Mouse (Mus musculus): ENCODE measurements around the gene Flad1. TPM values are rescaled to one million over a fixed set of nuclear protein-coding genes. Genes with fewer than 3 reads are reported as not detected.
"Not testable (repeated sequence)": the region's sequence is repeated elsewhere in the genome, so short reads cannot be mapped to it uniquely, and the experiment has no call there.

Gene Flad1
- total RNA-seq, 1 experiment from 2014 or later = 12.0 TPM

DNA sequence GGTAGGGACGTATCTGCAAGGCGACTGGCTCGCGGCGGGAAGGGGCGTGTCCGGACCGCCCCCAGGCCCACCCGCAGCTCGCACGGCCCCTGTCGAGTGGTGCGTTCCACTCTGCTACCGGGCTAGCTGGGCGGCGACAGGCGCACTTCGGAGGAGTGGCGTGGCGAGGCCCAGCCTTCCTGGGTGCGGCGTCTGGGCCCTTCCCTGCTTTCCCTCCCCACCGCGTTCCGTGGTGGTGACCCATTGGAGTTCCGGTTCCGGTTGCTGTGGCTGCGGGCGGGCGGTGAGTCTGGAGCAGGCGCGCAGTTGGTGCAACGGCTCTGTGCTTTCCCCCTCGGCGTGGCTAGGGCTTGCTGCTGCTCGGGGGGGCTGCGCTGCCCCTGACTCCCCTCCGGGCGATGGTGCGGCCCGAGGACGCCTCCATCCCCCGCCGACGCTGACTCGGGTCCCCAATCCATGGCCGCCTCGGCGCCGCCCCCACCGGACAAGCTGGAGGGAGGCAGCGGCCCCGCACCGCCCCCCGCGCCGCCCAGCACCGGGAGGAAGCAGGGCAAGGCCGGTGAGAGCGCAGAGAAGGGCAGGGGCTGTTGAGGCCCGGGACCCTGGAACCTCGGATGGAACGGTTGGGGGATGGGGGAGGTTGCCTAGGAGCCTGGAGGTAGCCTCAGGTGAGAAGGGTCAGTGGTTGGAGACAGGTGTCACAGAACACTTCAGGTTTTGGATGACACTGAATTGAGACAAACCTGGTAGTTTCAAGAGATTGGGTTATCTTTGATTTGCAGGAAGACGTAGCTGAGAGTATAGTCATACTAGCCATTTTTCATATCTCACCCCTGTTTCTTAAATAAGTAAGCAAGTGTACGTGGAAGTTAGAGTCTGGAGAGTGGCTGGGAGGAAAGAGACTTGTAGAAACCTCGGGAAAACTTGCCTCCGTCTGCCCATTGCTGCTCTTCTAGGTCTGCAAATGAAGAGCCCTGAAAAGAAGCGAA is 18.8 kb upstream of the Flad1 start, which contains the start of gene Pygo2:
Gene Pygo2, plus strand, starts transcription at position 44 of the 989 bp plus-strand sequence.
- peak; percentile 97 for ATAC-seq (replicated peaks; ENCODE audit: low read depth, poor library complexity, severe bottlenecking)

DNA sequence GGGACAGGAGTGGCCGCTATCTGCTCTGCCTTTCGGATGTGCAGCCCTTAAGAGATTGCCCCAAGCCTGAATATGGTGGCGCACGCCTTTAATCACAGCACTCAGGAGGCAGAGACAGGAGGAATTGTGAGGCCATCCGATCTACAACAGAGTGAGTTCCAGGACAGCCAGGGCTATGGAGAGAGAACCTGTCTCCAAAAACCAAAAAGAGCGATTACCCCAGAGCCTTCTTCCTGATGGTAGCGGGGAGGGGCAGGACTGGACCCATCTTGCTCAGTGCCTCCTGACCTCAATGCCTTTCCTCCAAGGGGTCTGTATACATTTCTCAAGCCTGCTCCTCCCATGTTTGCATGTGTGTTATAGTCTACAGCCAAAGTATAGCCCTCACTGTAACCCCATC is 17.4 kb upstream of the Flad1 start:
- not testable (repeated sequence) for ATAC-seq (replicated peaks; ENCODE audit: low read depth, poor library complexity, severe bottlenecking)

DNA sequence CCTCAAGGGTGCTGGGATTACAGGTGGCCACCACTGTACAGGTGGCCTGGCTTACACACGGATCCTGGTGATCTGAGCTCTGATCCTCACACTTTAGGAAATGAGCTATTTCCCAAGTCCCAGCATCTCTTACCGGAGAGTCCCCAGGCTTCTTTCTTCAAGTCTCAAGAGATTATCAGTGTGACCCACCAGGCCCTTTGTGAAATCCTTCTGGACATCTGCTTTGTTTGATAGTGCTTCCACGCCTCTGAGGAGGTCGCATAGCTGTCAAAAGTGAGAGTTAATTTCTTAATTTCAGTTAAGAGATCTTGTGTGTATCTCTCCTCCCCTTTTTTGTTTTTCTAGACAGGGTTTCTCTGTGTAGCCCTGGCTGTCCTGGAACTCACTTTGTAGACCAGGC is 14.2 kb upstream of the Flad1 start:
- no peak for ATAC-seq (replicated peaks; ENCODE audit: low read depth, poor library complexity, severe bottlenecking)

DNA sequence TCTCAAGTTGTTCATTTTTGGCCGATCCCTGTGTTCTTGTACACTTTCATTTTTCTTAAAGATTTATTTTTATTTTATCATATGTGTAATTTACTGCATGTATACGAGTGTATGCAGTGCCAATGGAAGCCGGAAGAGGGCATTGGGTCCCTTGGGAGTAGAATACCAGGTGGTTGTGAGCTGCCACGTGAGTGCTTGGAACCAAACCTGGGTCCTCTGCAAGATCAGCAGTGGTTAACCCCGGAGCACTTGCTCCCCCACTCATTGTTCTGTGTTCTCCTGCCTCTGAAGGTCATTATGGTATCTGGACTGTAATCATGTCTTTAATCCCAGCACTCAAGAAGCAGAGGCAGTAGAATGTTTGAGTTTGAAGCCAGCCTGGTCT is 13.5 kb upstream of the Flad1 start:
- no peak for ATAC-seq (replicated peaks; ENCODE audit: low read depth, poor library complexity, severe bottlenecking)

DNA sequence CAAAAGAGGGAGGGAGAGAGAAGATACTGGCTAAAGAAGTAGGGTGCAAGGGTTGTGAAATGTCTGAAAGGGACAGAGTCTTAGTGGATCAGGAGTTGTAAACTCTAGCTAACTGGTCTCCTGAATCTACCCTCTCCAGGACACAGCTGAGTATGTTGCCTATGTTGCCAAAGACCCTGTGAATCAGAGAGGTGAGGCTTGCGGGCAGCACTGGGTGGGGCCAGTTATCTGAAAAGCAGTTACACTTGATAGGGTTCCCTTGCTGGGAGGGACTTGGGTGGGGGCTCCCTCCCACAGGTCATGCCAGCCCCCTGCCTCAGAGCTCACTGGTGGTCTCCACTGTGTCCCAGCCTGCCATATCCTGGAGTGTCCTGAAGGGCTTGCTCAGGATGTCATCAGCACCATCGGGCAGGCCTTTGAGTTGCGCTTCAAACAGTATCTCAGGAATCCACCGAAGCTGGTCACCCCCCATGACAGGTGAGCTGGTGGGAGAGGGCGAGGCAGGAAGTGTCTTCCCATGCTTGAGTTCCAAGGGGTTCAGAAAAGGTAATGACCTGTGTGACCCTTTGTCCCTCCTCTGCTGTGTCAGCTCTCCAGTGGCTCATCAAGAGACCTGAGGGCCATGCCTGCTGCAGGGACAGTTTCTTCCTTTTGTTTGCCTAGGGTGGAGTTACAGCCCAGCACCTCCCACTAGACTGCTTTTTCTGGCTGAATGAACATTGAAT is 12.9 kb upstream of the Flad1 start:
- ATAC-seq (replicated peaks; ENCODE audit: low read depth, poor library complexity, severe bottlenecking) = no peak

DNA sequence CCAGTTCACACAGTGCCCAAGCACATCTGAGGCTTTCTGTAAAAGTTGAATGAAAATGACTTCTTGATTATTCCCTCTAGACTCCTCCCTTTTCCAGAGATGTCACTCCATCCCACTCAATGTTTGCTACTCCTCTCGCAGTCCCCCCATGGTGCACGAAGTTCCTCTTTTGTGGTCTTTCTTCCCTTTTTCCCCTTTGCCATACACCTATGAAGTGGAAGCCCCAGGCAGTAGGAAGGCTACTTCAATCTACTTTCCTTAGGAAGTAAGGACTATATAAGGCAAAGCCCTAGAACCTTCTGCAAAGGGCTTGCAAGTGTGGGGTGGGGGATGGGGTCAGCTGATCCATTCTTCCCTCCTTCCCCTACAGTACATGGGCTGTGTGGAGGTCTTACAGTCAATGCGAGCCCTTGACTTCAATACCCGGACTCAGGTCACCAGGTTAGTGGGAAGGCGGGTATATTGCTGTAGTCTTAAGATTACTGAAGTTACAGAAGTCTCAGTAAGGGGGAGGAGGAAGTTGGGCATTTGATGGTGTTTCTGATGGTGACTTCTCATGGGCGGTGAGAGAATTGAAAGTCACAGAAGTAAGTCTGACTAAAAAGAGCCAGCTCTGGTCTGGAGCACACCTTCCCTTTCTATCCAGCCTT is 11.0 kb upstream of the Flad1 start:
- no peak for ATAC-seq (replicated peaks; ENCODE audit: low read depth, poor library complexity, severe bottlenecking)

DNA sequence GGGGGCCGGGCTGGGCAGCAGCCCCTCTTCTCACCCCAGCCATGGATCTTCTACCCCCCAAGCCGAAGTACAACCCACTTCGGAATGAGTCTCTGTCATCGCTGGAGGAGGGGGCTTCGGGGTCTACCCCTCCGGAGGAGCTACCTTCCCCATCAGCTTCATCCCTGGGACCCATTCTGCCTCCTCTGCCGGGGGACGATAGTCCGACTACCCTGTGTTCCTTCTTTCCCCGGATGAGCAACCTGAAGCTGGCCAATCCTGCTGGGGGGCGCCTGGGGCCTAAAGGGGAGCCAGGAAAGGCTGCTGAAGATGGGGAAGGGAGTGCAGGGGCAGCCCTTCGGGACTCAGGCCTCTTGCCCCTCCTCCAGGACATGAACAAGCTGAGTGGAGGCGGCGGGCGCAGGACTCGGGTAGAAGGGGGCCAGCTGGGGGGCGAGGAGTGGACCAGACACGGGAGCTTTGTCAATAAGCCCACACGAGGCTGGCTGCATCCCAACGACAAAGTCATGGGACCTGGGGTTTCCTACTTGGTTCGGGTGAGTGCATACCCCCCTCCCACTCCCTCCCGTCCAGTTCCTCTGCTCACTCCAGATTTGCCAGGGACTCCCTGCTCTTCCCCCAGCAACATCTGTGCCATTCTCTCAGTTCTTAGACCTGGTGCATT is 10.3 kb upstream of the Flad1 start:
- no peak for ATAC-seq (replicated peaks; ENCODE audit: low read depth, poor library complexity, severe bottlenecking)

DNA sequence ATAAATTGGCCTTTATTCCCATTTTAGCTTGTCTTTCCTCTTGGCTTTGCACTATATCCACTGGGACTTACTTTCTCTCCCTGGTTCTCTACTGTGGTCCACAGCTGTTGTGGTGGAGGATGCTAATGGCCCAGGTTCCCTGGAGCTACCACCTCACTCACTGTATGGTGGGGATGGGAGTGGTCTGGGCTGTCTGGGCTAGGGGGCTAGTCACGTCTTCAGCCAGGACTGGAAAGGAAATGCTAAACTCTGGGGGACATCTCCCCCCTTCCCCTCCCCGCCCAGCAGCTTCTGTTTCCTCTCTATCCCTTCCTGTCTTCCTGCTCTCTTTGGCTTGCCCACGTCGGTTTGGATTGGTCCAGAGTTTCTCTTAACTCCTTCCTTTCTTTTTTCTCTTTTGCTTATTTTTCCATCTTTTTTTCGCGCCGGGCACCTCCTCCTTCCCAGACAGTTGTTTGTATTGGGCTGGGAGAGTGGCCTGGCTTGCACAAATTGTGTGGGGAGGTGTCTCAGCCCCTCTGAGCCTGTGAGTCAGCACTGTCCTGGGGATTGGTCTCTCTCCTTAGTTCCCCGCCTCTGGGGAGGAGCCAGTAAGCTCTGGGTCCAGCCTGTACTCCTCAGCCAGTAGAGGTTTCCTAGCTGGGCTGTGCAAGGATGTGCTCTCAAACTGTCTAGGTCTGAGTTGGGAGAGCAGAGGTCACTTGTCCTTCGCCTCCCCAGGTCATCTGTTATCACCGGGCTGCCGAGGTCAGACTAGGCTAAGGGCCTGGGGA is 9.5 kb upstream of the Flad1 start:
- ATAC-seq (replicated peaks; ENCODE audit: low read depth, poor library complexity, severe bottlenecking) = peak; percentile 40

DNA sequence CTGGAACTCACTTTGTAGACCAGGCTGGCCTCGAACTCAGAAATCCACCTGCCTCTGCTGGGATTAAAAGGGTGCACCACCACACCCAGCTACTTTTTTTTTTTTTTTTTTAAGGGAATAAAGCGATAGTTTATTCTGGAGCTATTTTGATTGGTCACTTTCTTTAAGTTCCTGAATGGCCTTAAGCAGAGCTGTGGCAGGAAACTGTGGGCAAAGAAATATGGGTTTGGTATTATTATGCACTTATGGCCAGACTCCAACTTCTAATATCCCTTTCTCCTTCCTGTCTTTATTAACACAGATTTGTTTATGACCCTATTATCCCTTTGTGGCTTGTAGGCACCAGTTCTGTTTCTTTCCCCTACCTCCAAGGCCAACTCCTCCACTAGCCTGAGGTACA is 8.8 kb upstream of the Flad1 start:
- no peak for ATAC-seq (replicated peaks; ENCODE audit: low read depth, poor library complexity, severe bottlenecking)

DNA sequence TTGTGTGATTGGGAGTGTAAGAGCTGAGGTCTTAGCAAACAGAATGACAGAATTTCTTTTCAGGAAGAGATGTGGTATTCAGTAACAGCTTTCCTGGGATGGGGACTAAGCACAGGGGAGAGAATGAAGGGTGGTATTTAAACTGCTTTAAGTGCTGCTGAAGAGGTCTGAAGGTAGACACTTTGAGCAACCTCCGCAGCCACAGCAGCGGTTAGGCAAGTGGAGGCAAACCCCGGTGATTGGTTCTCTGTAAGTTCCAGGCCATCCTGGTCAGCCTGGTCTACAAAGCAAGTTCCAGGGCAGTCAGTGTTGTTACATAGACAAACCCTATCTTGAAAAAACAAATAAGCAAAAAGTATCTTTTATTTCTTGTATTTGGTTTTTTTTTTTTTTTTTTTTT is 8.3 kb upstream of the Flad1 start:
- ATAC-seq (replicated peaks; ENCODE audit: low read depth, poor library complexity, severe bottlenecking) = no peak

DNA sequence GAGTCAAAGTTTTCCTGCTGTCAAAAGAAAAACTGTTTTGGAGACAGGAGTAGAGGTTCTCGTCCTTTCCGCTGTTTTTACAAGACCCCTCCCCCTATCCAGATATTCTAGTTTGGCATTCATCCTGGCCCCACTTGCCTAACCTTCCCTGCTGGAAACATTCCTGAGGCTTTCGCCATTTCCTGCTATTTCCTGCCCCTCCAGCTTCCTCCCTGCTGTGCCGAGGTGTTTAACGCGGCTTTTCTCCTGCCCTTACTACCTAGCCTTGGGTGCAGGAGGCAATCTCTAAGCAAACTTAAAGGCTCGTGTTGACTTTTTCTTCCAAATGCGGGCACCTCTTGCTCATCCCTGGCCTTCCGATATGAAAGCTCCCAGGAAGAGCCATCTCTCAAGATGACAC is 7.9 kb upstream of the Flad1 start:
- ATAC-seq (replicated peaks; ENCODE audit: low read depth, poor library complexity, severe bottlenecking) = no peak

DNA sequence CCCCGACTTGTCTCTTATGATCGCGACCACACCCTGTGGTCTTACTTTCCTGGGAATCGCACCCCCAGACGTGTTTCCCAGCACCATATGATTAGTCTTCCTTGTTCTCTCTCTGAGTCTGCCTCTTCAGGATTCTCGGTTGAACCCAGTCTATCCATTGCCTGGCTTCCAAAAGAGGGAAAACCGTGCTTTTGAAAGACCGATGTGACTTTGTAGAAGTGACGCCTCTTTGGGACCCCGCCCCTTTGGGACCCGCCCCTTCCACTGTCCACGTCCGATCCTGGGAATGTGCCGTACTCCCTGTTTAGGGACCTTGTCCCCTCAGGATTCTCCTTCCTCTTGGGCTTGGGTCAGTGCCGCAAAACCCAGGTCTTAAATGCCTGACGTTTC is 7.2 kb upstream of the Flad1 start:
- no peak for ATAC-seq (replicated peaks; ENCODE audit: low read depth, poor library complexity, severe bottlenecking)

DNA sequence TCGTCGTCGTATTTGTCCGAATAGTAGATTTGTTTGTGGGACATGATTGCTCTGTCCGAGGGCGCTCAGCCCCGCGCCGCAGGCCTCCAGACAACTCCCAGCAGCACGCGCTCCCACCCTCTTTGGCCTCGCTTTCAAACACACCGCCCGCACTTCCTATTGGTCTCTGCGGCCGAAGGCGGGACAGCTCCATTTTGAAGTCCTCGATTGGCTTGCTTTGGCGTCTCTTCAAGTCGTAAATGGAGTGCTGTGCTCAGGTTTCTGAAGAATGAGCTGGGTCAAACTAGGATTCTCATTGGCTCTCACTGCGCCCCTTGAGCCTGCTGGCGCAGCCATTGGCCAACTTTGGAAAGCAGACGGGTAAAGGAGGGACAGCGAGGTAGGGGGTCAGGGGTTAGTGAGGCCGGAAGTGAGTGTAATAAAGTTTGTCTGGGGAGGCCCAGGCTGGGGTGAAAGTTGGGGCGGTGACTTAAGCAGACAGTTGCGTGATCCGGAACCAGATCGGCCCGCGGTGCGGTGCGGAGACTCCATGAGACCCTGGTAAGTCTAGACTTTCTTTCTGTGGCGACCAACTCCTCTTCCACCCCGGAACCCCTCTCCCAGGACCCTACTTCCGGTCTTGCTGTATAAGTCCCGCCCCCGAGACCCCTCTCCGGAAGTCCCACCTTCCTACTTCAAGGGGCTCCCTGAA is 6.6 kb upstream of the Flad1 start, which contains the start of the genes Cks1b and Shc1:
Gene Cks1b, minus strand, starts transcription at position 214 of the 691 bp plus-strand sequence.
Gene Shc1, plus strand, starts transcription at position 274 of the 691 bp plus-strand sequence.
- peak; percentile 88 for ATAC-seq (replicated peaks; ENCODE audit: low read depth, poor library complexity, severe bottlenecking)

DNA sequence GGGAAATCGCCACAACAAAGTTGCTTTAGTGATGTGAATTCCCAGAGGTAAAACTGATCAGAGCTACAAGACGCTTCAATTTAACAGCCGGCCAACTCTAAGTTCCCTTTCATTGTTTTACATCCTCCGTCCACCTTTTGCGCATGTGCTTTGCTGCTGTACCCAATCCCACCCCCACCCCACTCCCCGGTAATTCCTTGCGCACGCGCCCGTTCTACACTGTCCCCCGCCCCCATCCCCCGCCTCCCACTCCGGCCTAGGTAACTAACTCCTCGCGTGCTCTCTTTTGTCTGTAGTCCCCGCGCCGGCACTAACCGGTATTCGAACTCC is 6.1 kb upstream of the Flad1 start:
- ATAC-seq (replicated peaks; ENCODE audit: low read depth, poor library complexity, severe bottlenecking) = peak; percentile 11

DNA sequence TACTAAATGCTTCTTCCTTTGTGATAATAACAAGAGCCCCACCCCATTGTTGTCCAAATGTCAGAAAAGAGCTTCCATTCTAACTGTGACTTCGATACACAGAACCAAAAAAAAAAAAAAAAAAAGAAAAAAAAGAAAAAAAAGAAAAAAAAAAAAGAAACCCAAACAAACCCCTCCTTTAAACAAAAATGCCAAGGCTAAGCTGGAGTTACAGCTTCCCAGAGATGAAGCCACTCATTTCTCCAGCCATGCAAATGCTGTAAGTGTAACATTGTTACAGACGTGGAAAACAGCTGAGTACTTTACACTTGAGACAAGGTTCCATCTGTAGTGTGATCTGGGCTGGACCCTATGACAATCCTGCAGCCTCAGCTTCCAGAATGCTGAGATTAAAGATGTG is 5.5 kb upstream of the Flad1 start:
- ATAC-seq (replicated peaks; ENCODE audit: low read depth, poor library complexity, severe bottlenecking) = no peak

DNA sequence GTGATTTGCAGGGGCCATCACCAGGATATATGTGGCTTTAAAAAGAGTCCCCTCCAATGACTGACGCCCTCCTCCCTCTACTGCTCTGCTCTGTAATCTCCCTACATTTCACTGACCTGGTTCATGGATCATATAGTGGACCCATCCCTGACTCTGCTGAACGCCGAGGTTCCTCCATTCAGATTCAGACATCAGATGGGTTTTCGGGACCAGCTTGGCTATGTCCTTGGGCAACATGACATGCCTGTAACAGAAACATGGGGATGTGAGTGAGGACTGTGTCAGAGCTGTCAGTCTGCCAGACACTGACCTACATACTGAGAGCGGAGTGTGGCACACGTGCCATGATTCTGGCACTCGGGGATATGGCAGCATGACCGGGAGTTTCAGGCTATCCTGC is 4.5 kb upstream of the Flad1 start:
- no peak for ATAC-seq (replicated peaks; ENCODE audit: low read depth, poor library complexity, severe bottlenecking)

DNA sequence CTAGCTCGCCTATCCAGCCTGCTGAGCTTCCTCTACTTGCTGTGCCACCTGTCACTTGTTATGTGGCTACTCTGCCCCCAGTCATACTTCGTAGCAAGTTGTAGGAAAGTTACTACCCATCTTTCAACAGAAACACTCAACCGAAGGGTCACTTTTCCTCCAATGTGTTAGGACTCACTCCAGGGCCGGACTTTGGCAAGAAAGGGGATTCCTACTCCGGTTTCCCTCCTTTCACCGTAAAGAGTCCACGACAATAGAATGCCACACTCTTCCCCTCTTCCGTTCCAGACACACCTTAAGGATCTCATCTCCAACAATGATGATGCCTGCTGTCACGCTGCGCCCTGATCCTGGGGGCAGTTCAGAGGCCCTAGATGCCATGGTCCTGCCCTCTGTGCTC is 806 bp downstream of the Flad1 start:
- ATAC-seq (replicated peaks; ENCODE audit: low read depth, poor library complexity, severe bottlenecking) = no peak

DNA sequence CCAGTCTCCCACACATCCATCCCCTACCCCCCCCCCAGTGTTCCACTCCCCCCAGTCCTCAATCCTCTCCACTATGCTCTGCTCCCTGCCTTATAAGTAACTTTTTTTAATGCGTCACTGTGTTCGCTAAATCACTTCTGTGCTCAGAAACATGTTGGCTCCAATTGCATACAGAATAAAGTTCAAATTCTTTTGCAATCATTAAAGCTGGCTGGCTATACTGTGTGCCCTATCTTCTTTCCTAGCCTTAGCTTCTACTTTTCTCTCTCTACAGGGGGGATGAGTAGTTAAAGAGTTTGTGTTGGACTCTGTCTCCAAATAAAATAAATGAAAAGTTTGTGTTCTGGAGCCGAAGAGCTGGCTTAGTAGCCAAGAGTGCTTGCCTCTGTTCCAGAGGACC is 2.0 kb downstream of the Flad1 start:
- ATAC-seq (replicated peaks; ENCODE audit: low read depth, poor library complexity, severe bottlenecking) = no peak

DNA sequence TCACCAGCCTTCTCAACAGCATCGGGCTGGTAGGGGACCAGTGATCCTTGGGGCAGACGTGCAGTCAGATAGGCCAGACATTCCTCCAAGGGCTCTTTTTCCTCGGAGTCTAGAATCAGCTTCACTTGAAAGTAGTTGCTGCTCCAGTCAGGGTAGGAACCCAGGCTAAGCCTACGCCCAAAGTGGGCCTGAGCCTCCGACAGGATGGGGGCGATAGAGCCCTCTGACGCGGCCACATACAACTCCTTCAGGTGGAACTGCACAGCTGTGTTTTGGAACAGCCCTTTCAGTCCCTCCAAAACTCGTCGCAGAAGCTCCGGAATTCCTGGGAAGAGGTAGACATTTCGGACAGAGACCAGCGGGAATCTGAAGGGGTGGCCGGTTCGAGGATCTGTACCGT is 3.2 kb downstream of the Flad1 start:
- ATAC-seq (replicated peaks; ENCODE audit: low read depth, poor library complexity, severe bottlenecking) = no peak

Measured in common myeloid progenitor, adult 5-6 weeks (primary cell).